Mouse (Mus musculus): ENCODE measurements around the gene Tex22. TPM values are rescaled to one million over a fixed set of nuclear protein-coding genes. Genes with fewer than 3 reads are reported as not detected.

The Tex22 gene
- polyA plus RNA-seq, 1 experiment from 2014 or later, result not detected

- 14% methylated on average over 15 of the region's 15 CpGs for WGBS (ENCODE audit: insufficient replicate concordance)
- ATAC-seq (peak; percentile 28; the same call in 1 of the 2 replicates), DNase-seq (no peak)
- Histone ChIP-seq H3K27me3 (ENCODE audit: insufficient read depth, low read length) (no peaks in the 10 kb centered on the region), H3K4me3 (ENCODE audit: low read depth, low read length) (peak overlapping the region; percentile 58), H3K4me1 (ENCODE audit: insufficient read depth) (peaks cover 30% of the 10 kb centered on the region), H3K4me2 (ENCODE audit: low read depth, low read length) (peak overlapping the region; percentile 99), H3K27ac (ENCODE audit: low read depth) (peak overlapping the region; percentile 80; the same call in 1 of the 2 replicates), H3K9me3 (ENCODE audit: low read length) (no peaks in the 10 kb centered on the region), H3K36me3 (replicated peaks; ENCODE audit: insufficient read depth, low read length) (peaks cover 22% of the 10 kb centered on the region), H3K9ac (replicated peaks) (peak overlapping the region; percentile 75)
- TF ChIP-seq EP300 (IDR thresholded peaks at IDR 0.05; ENCODE audit: low read depth) (no peak), CTCF (IDR thresholded peaks at IDR 0.05; ENCODE audit: low read depth) (no peak)
Observed at GRCm38 (mm10) chr12:113073420-113074328, 628 bp upstream of the Tex22 start.

GRCm38 (mm10) chr12:113075063-113075454 is 757 bp downstream of the Tex22 start:
- peak overlapping the region; percentile 58 for H3K4me3 ChIP-seq (ENCODE audit: low read depth, low read length)
- ATAC-seq (peak; percentile 83), DNase-seq (peak; percentile 90)
- peaks cover 30% of the 10 kb centered on the region for H3K4me1 ChIP-seq (ENCODE audit: insufficient read depth)
- no peaks in the 10 kb centered on the region for H3K9me3 ChIP-seq (ENCODE audit: low read length)
- H3K27ac ChIP-seq (ENCODE audit: low read depth), result peak overlapping the region; percentile 80
- no peaks in the 10 kb centered on the region for H3K27me3 ChIP-seq (ENCODE audit: insufficient read depth, low read length)
- H3K36me3 ChIP-seq (replicated peaks; ENCODE audit: insufficient read depth, low read length), result peaks cover 11% of the 10 kb centered on the region
- no peak for TF ChIP-seq EP300 (IDR thresholded peaks at IDR 0.05; ENCODE audit: low read depth)
- TF ChIP-seq CTCF (IDR thresholded peaks at IDR 0.05; ENCODE audit: low read depth), result peak; percentile 99
- peak overlapping the region; percentile 75 for H3K9ac ChIP-seq (replicated peaks)
- 4% methylated on average over 10 of the region's 10 CpGs for WGBS (ENCODE audit: insufficient replicate concordance)
- H3K4me2 ChIP-seq (ENCODE audit: low read depth, low read length), result peak overlapping the region; percentile 99

GRCm38 (mm10) chr12:113075486-113075885 is 1.2 kb downstream of the Tex22 start:
- Histone ChIP-seq H3K4me3 (ENCODE audit: low read depth, low read length) (no peak overlapping the region), H3K36me3 (replicated peaks; ENCODE audit: insufficient read depth, low read length) (peaks cover 8% of the 10 kb centered on the region; the same call in 1 of the 2 replicates), H3K27ac (ENCODE audit: low read depth) (no peak overlapping the region), H3K9me3 (ENCODE audit: low read length) (no peaks in the 10 kb centered on the region), H3K4me2 (ENCODE audit: low read depth, low read length) (peak overlapping the region; percentile 99), H3K4me1 (ENCODE audit: insufficient read depth) (peaks cover 30% of the 10 kb centered on the region), H3K27me3 (ENCODE audit: insufficient read depth, low read length) (no peaks in the 10 kb centered on the region), H3K9ac (replicated peaks) (0 out of 2 replicates have a peak overlapping the region, but pooled peaks have one; percentile 75)
- ATAC-seq (0 out of 2 replicates have a peak, but pooled peaks have one; percentile 0), DNase-seq (no peak)
- no peak for TF ChIP-seq EP300 (IDR thresholded peaks at IDR 0.05; ENCODE audit: low read depth)
- 44% methylated on average over 6 of the region's 6 CpGs for WGBS (ENCODE audit: insufficient replicate concordance)

GRCm38 (mm10) chr12:113087276-113087675 is 13.0 kb downstream of the Tex22 start:
- no peak overlapping the region for H3K4me3 ChIP-seq (ENCODE audit: low read depth, low read length)
- WGBS (ENCODE audit: insufficient replicate concordance), result 56% methylated on average over 3 of the region's 3 CpGs
- DNase-seq (no peak), ATAC-seq (no peak)
- H3K9me3 ChIP-seq (ENCODE audit: low read length), result no peaks in the 10 kb centered on the region
- H3K36me3 ChIP-seq (replicated peaks; ENCODE audit: insufficient read depth, low read length), result no peaks in the 10 kb centered on the region
- H3K27me3 ChIP-seq (ENCODE audit: insufficient read depth, low read length), result no peaks in the 10 kb centered on the region
- H3K4me2 ChIP-seq (ENCODE audit: low read depth, low read length), result no peak overlapping the region
- TF ChIP-seq EP300 (IDR thresholded peaks at IDR 0.05; ENCODE audit: low read depth) (no peak), CTCF (IDR thresholded peaks at IDR 0.05; ENCODE audit: low read depth) (no peak)
- H3K9ac ChIP-seq (replicated peaks), result no peak overlapping the region
- no peaks in the 10 kb centered on the region for H3K4me1 ChIP-seq (ENCODE audit: insufficient read depth)
- no peak overlapping the region for H3K27ac ChIP-seq (ENCODE audit: low read depth)

- Histone ChIP-seq H3K9me3 (ENCODE audit: low read length) (no peaks in the 10 kb centered on the region), H3K27me3 (ENCODE audit: insufficient read depth, low read length) (no peaks in the 10 kb centered on the region), H3K36me3 (replicated peaks; ENCODE audit: insufficient read depth, low read length) (no peaks in the 10 kb centered on the region), H3K4me3 (ENCODE audit: low read depth, low read length) (no peak overlapping the region), H3K4me2 (ENCODE audit: low read depth, low read length) (no peak overlapping the region), H3K9ac (replicated peaks) (no peak overlapping the region), H3K4me1 (ENCODE audit: insufficient read depth) (no peaks in the 10 kb centered on the region), H3K27ac (ENCODE audit: low read depth) (no peak overlapping the region)
- DNase-seq (no peak), ATAC-seq (no peak)
- 58% methylated on average over 4 of the region's 4 CpGs for WGBS (ENCODE audit: insufficient replicate concordance)
- no peak for TF ChIP-seq EP300 (IDR thresholded peaks at IDR 0.05; ENCODE audit: low read depth)
- TF ChIP-seq CTCF (IDR thresholded peaks at IDR 0.05; ENCODE audit: low read depth), result no peak
Observed at GRCm38 (mm10) chr12:113088026-113088425, 13.7 kb downstream of the Tex22 start.

- Histone ChIP-seq H3K4me1 (ENCODE audit: insufficient read depth) (no peaks in the 10 kb centered on the region), H3K9ac (replicated peaks) (no peak overlapping the region), H3K27me3 (ENCODE audit: insufficient read depth, low read length) (no peaks in the 10 kb centered on the region), H3K4me2 (ENCODE audit: low read depth, low read length) (no peak overlapping the region), H3K4me3 (ENCODE audit: low read depth, low read length) (no peak overlapping the region), H3K9me3 (ENCODE audit: low read length) (no peaks in the 10 kb centered on the region), H3K27ac (ENCODE audit: low read depth) (no peak overlapping the region), H3K36me3 (replicated peaks; ENCODE audit: insufficient read depth, low read length) (no peaks in the 10 kb centered on the region)
- ATAC-seq (no peak), DNase-seq (no peak)
- 83% methylated on average over 6 of the region's 6 CpGs for WGBS (ENCODE audit: insufficient replicate concordance)
- TF ChIP-seq CTCF (IDR thresholded peaks at IDR 0.05; ENCODE audit: low read depth) (no peak), EP300 (IDR thresholded peaks at IDR 0.05; ENCODE audit: low read depth) (no peak)
Observed at GRCm38 (mm10) chr12:113089107-113089506, 14.8 kb downstream of the Tex22 start.
